ENCODE assay signal across 9 mouse cellular contexts in the genomic region with DNA sequence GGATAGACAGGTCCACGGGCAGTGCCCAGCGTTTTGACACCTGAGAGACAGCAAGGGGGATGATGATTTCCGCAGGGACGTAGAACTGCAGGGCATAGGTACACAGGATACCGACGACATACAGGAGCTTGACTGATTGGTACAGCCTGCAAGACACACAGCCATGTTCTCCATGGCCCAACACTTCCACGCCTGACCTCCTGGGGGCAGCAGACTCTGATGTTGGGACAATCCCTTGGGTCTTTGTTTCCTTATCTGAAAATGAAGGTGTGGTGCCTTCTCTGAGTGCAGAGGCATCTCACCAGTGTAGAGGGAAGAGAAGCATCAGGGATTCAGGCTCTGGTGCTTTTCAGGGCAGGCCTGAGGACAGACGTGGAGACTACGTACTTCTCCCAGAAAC. TPM values are rescaled to one million over a fixed set of nuclear protein-coding genes. Genes with fewer than 3 reads are reported as not detected.
DNase-seq lines count a peak whose midpoint lies in the region; ATAC-seq and TF ChIP-seq lines count a peak whose summit lies in the region.
"Had no signal": no experiment of that assay in that cellular context is flagged by ENCODE, and none has a peak within 500 bp of the region (broad histone marks: within the 10 kb centered on the region; RNA-seq: fewer than 3 reads in every experiment).

No protein-coding gene starts in this region.

- no peaks in the 10 kb centered on the region for H3K36me3 ChIP-seq in hindbrain, postnatal 0 days (ENCODE audit: insufficient read depth, low read length)
- H3K36me3 ChIP-seq in hindbrain, embryonic 12.5 days = no peaks in the 10 kb centered on the region
- H3K36me3 ChIP-seq in liver, embryonic 13.5 days = no peaks in the 10 kb centered on the region
- no peaks in the 10 kb centered on the region for H3K36me3 ChIP-seq in forebrain, embryonic 15.5 days
- H3K36me3 ChIP-seq: neural tube, embryonic 12.5 days had no signal

- no peak overlapping the region for H3K4me2 ChIP-seq in hindbrain, postnatal 0 days (ENCODE audit: low read depth, low read length)
- no peak overlapping the region for H3K4me2 ChIP-seq in hindbrain, embryonic 12.5 days (replicated peaks)
- H3K4me2 ChIP-seq in liver, embryonic 13.5 days = no peak overlapping the region
- H3K4me2 ChIP-seq in forebrain, embryonic 15.5 days (replicated peaks) = no peak overlapping the region
- H3K4me2 ChIP-seq: neural tube, embryonic 12.5 days had no signal

- peak; percentile 16 for DNase-seq in hindbrain, postnatal 0 days (ENCODE audit: low spot score)
- DNase-seq in ES-CJ7 (ENCODE audit: low read depth, low spot score) = peak; percentile 88
- DNase-seq in c-Kit-positive CD71-negative TER-119-negative erythroid progenitor cells, embryonic 14.5 days (ENCODE audit: low read depth) = peak; percentile 56
- peak; percentile 43 to 57 for DNase-seq in kidney, postnatal 25 days
- peak; percentile 37 for DNase-seq in liver, embryonic 13.5 days
- peak; percentile 39 to 56 for DNase-seq in right cerebral cortex, postnatal 10 days (ENCODE audit: low spot score in 2 of 2)

- H3K4me1 ChIP-seq in hindbrain, postnatal 0 days (ENCODE audit: insufficient read depth, low read length) = no peaks in the 10 kb centered on the region
- H3K4me1 ChIP-seq in hindbrain, embryonic 12.5 days = no peaks in the 10 kb centered on the region
- no peaks in the 10 kb centered on the region for H3K4me1 ChIP-seq in liver, embryonic 13.5 days (replicated peaks)
- H3K4me1 ChIP-seq in forebrain, embryonic 15.5 days = no peaks in the 10 kb centered on the region
- H3K4me1 ChIP-seq: neural tube, embryonic 12.5 days had no signal

- H3K9me3 ChIP-seq in hindbrain, postnatal 0 days (ENCODE audit: low read length) = no peaks in the 10 kb centered on the region
- no peaks in the 10 kb centered on the region for H3K9me3 ChIP-seq in hindbrain, embryonic 12.5 days (replicated peaks)
- no peaks in the 10 kb centered on the region for H3K9me3 ChIP-seq in liver, embryonic 13.5 days (replicated peaks)
- H3K9me3 ChIP-seq in forebrain, embryonic 15.5 days = no peaks in the 10 kb centered on the region
- H3K9me3 ChIP-seq: neural tube, embryonic 12.5 days had no signal

- H3K9ac ChIP-seq in hindbrain, postnatal 0 days (replicated peaks; ENCODE audit: low read length) = no peak overlapping the region
- no peak overlapping the region for H3K9ac ChIP-seq in hindbrain, embryonic 12.5 days
- no peak overlapping the region for H3K9ac ChIP-seq in liver, embryonic 13.5 days
- no peak overlapping the region for H3K9ac ChIP-seq in forebrain, embryonic 15.5 days (replicated peaks)
- H3K9ac ChIP-seq: neural tube, embryonic 12.5 days had no signal

- no peak overlapping the region for H3K27ac ChIP-seq in hindbrain, postnatal 0 days
- no peak overlapping the region for H3K27ac ChIP-seq in hindbrain, embryonic 12.5 days
- H3K27ac ChIP-seq in liver, embryonic 13.5 days = no peak overlapping the region
- no peak overlapping the region for H3K27ac ChIP-seq in forebrain, embryonic 15.5 days (replicated peaks)
- H3K27ac ChIP-seq: neural tube, embryonic 12.5 days had no signal

- 54% methylated on average over 9 of the region's 9 CpGs for WGBS in hindbrain, postnatal 0 days
- WGBS in hindbrain, embryonic 12.5 days = 49% methylated on average over 9 of the region's 9 CpGs
- WGBS in liver, embryonic 13.5 days (ENCODE audit: insufficient replicate concordance) = 36% methylated on average over 9 of the region's 9 CpGs
- WGBS in forebrain, embryonic 15.5 days = 52% methylated on average over 9 of the region's 9 CpGs

- no peak overlapping the region for H3K4me3 ChIP-seq in hindbrain, postnatal 0 days (ENCODE audit: low read length)
- H3K4me3 ChIP-seq in hindbrain, embryonic 12.5 days = no peak overlapping the region
- no peak overlapping the region for H3K4me3 ChIP-seq in liver, embryonic 13.5 days (replicated peaks)
- no peak overlapping the region for H3K4me3 ChIP-seq in forebrain, embryonic 15.5 days
- H3K4me3 ChIP-seq: neural tube, embryonic 12.5 days had no signal

- ATAC-seq in hindbrain, postnatal 0 days = no peak
- no peak for ATAC-seq in hindbrain, embryonic 12.5 days (ENCODE audit: low FRiP score)
- ATAC-seq in liver, embryonic 13.5 days (ENCODE audit: low read depth) = no peak
- no peak for ATAC-seq in forebrain, embryonic 15.5 days (replicated peaks)

- TF ChIP-seq CTCF in hindbrain, postnatal 0 days (IDR thresholded peaks at IDR 0.05; ENCODE audit: low read depth) = peak; percentile 63

- H3K27me3 ChIP-seq in hindbrain, postnatal 0 days (ENCODE audit: insufficient read depth, low read length) = no peaks in the 10 kb centered on the region
- H3K27me3 ChIP-seq in hindbrain, embryonic 12.5 days = no peaks in the 10 kb centered on the region
- no peaks in the 10 kb centered on the region for H3K27me3 ChIP-seq in liver, embryonic 13.5 days
- no peaks in the 10 kb centered on the region for H3K27me3 ChIP-seq in forebrain, embryonic 15.5 days
- H3K27me3 ChIP-seq: neural tube, embryonic 12.5 days had no signal

RNA-seq across cellular contexts. Expression of a gene that starts 11.2 kb away (rescaled TPM):
- total RNA-seq in hindbrain, postnatal 0 days (2014; rRNA removed) = not detected in 2 replicates
- polyA plus RNA-seq in hindbrain, postnatal 0 days (2015; fragmentation: Nextera tagmentation; extraction: Ambion mirVana) = not detected in 2 replicates
- polyA plus RNA-seq in hindbrain, embryonic 12.5 days (2016; fragmentation: Nextera tagmentation; extraction: Ambion mirVana) = not detected in 2 replicates
- polyA plus RNA-seq in liver, embryonic 13.5 days (2015; fragmentation: Nextera tagmentation; extraction: Ambion mirVana) = not detected in 2 replicates
- polyA plus RNA-seq in forebrain, embryonic 15.5 days (2015; fragmentation: Nextera tagmentation; extraction: Ambion mirVana) = not detected in 2 replicates
- polyA plus RNA-seq: neural tube, embryonic 12.5 days had no signal

RNA-seq across cellular contexts. Expression of a gene that starts 22.2 kb away (rescaled TPM):
- 0.36 and 0.84 TPM in 2 replicates for total RNA-seq in hindbrain, postnatal 0 days (2014; rRNA removed)
- polyA plus RNA-seq in hindbrain, postnatal 0 days (2015; fragmentation: Nextera tagmentation; extraction: Ambion mirVana) = 0.78 and 0.94 TPM in 2 replicates
- polyA plus RNA-seq in hindbrain, embryonic 12.5 days (2016; fragmentation: Nextera tagmentation; extraction: Ambion mirVana) = 0.40 and 0.52 TPM in 2 replicates
- polyA plus RNA-seq in liver, embryonic 13.5 days (2015; fragmentation: Nextera tagmentation; extraction: Ambion mirVana) = 9.2 and 10.0 TPM in 2 replicates
- polyA plus RNA-seq in forebrain, embryonic 15.5 days (2015; fragmentation: Nextera tagmentation; extraction: Ambion mirVana) = 0.08 TPM in 1 of 2 replicates, not detected in the other

RNA-seq across cellular contexts. Expression of a gene that starts 41.5 kb away (rescaled TPM):
- total RNA-seq in hindbrain, postnatal 0 days (2014; rRNA removed) = 35.0 and 37.3 TPM in 2 replicates
- 3.8 TPM in 2 replicates for polyA plus RNA-seq in hindbrain, postnatal 0 days (2015; fragmentation: Nextera tagmentation; extraction: Ambion mirVana)
- 1.5 and 2.3 TPM in 2 replicates for polyA plus RNA-seq in hindbrain, embryonic 12.5 days (2016; fragmentation: Nextera tagmentation; extraction: Ambion mirVana)
- polyA plus RNA-seq in liver, embryonic 13.5 days (2015; fragmentation: Nextera tagmentation; extraction: Ambion mirVana) = 1.4 and 1.8 TPM in 2 replicates
- polyA plus RNA-seq in forebrain, embryonic 15.5 days (2015; fragmentation: Nextera tagmentation; extraction: Ambion mirVana) = 2.6 and 3.0 TPM in 2 replicates

Comparison
In these comparisons a context has a peak if more than half of its experiments do, and no peak if none do; other contexts are left out.
1. DNase-seq: peak in every context shown above with its lines; median percentile 88 in ES-CJ7; 56 in c-Kit-positive CD71-negative TER-119-negative erythroid progenitor cells, embryonic 14.5 days; 50 in kidney, postnatal 25 days; 48 in right cerebral cortex, postnatal 10 days; 37 in liver, embryonic 13.5 days; 16 in hindbrain, postnatal 0 days.